Mouse (Mus musculus) liver, embryonic 13.5 days (tissue): ENCODE measurements around the gene Actg1. TPM values are rescaled to one million over a fixed set of nuclear protein-coding genes. Genes with fewer than 3 reads are reported as not detected.

ENCODE experiments used
- ATAC-seq: fragments of 200-750 bp; cut with Nextera tagmentation; 2 replicates; pipeline ENCODE4 v1.8.0; 2017; ENCODE audit warnings: low read depth, mild to moderate bottlenecking, moderate number of reproducible peaks, moderate library complexity
- DNase-seq: peaks from one replicate; pipeline ENCODE4 v3.0.0; 2022
- H3K27ac ChIP-seq: fragments of 300-500 bp; sonication (generic); 2 replicates; pipeline ENCODE4 v1.5.1; 2015; ENCODE audit warnings: moderate library complexity, mild to moderate bottlenecking, inconsistent platforms
- H3K27me3 ChIP-seq: fragments of 300-500 bp; sonication (generic); 2 replicates; pipeline ENCODE4 v1.6.1; 2015; ENCODE audit warnings: mild to moderate bottlenecking, inconsistent platforms
- H3K36me3 ChIP-seq: fragments of 300-500 bp; sonication (generic); 2 replicates; pipeline ENCODE4 v1.6.1; 2015; ENCODE audit warnings: mild to moderate bottlenecking, inconsistent platforms
- H3K4me1 ChIP-seq: fragments of 300-500 bp; sonication (generic); replicated peaks from 2 replicates; pipeline ENCODE4 v1.6.1; 2015; ENCODE audit warnings: inconsistent platforms
- H3K4me2 ChIP-seq: fragments of 300-500 bp; sonication (generic); 2 replicates; pipeline ENCODE4 v1.6.1; 2015; ENCODE audit warnings: inconsistent platforms, mild to moderate bottlenecking, moderate library complexity
- H3K4me3 ChIP-seq: fragments of 300-500 bp; sonication (generic); replicated peaks from 2 replicates; pipeline ENCODE4 v1.5.1; 2015; ENCODE audit warnings: mild to moderate bottlenecking, inconsistent platforms
- H3K9ac ChIP-seq: fragments of 300-500 bp; sonication (generic); 2 replicates; pipeline ENCODE4 v1.6.1; 2015; ENCODE audit warnings: mild to moderate bottlenecking, inconsistent platforms
- H3K9me3 ChIP-seq: fragments of 300-500 bp; sonication (generic); replicated peaks from 2 replicates; pipeline ENCODE4 v1.6.1; 2016; ENCODE audit warnings: inconsistent platforms
- WGBS: fragments of 180-500 bp; shearing (Covaris S2); methylation state at CpG from one replicate; pipeline ENCODE4 v1.1.7; 2015; ENCODE audit not compliant: insufficient replicate concordance; 5-methylcytosine and 5-hydroxymethylcytosine counted together
- microRNA-seq: library from miRNA; unstranded; fragments of <30 nt; microRNA quantifications from one replicate; pipeline ENCODE4, GENCODE M21; 2016
- polyA plus RNA-seq: library from polyadenylated mRNA; unstranded; fragments of >200 nt; fragmentation: Nextera tagmentation; extraction: Ambion mirVana; gene quantifications from 2 replicates; pipeline ENCODE4 v1.2.1, GENCODE M21; 2015

Actg1 gene
- polyA plus RNA-seq, 1 experiment from 2014 or later = 712 TPM

DNA sequence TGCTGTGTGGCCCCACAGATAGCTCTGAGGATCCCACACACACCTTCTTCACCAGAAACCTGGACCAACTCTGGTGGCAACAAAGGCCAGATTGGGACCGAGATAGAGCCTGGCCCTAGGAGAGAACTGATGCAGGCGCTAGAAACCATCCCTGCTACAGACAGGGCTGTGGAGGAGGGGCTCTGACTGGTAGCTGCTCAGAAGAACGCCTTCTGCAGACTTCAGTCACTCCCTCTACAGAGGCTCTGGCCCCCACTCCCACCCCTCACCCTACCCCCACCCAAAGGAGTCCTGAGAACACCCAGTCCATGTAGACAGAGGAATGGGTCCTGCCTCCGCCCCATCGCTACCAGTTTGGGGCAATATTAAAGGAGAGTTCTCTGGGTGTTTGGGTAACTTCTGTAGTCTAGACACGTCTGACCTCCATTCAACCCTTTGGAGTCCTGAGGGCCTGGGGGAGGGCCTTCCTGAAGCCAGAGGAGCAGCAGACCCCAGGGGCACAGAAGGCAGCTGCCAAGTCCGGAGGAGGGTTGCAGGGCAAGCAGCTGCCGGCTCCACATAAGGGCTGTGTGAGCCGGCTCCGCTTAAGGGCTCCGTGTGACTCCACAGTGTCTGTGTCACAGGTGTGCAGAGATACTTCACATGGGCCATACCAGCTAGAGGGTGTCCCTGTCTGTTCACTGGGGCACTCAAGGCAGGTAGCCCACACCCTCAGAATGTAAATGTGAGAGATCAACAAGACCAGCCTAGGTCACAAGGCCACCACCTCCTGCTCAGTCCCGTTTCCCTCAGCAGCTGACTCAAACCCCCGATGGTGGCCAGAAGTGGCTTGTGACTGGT is 51.8 kb downstream of the Actg1 start:
- no peak for DNase-seq
- H3K27ac ChIP-seq = no peak overlapping the region
- H3K36me3 ChIP-seq = no peaks in the 10 kb centered on the region
- 65% methylated on average over 13 of the region's 13 CpGs for WGBS
- H3K27me3 ChIP-seq = no peaks in the 10 kb centered on the region
- no peak overlapping the region for H3K4me2 ChIP-seq
- no peaks in the 10 kb centered on the region for H3K9me3 ChIP-seq
- ATAC-seq = no peak
- H3K4me1 ChIP-seq = peaks cover 59% of the 10 kb centered on the region
- no peak overlapping the region for H3K4me3 ChIP-seq
- H3K9ac ChIP-seq = no peak overlapping the region

Small RNA genes lying within 50 kb of the gene (microRNA-seq; reads per million reads assigned to microRNA genes)
- not detected for gene Gm23419
- 2.1 reads per million for gene Mir6935

Other genes starting within 250 kb of the Actg1 start
- 5.2 and 6.9 TPM in 2 replicates for gene Tepsin, start 249.8 kb downstream of the Actg1 start, polyA plus RNA-seq
- 46.5 and 52.1 TPM in 2 replicates for gene Ndufaf8, start 249.6 kb downstream of the Actg1 start, polyA plus RNA-seq
- gene Slc38a10, start 197.2 kb downstream of the Actg1 start, polyA plus RNA-seq = 35.5 and 38.3 TPM in 2 replicates
- gene Bahcc1, start 115.6 kb downstream of the Actg1 start, polyA plus RNA-seq = 1.3 and 1.4 TPM in 2 replicates
- not detected in 2 replicates for gene Fscn2, start 13.0 kb upstream of the Actg1 start, polyA plus RNA-seq
- 7.8 and 8.7 TPM in 2 replicates for gene Faap100, start 30.2 kb upstream of the Actg1 start, polyA plus RNA-seq
- gene Nploc4, start 89.2 kb upstream of the Actg1 start, polyA plus RNA-seq = 22.3 and 26.8 TPM in 2 replicates
- not detected in 2 replicates for gene Tspan10, start 94.1 kb upstream of the Actg1 start, polyA plus RNA-seq
- gene Pde6g, start 105.0 kb upstream of the Actg1 start, polyA plus RNA-seq = 0.12 TPM in 1 of 2 replicates, not detected in the other
- 8.4 and 9.5 TPM in 2 replicates for gene Oxld1, start 109.5 kb upstream of the Actg1 start, polyA plus RNA-seq
- 20.2 and 23.1 TPM in 2 replicates for gene Ccdc137, start 109.6 kb upstream of the Actg1 start, polyA plus RNA-seq
- gene Arl16, start 119.1 kb upstream of the Actg1 start, polyA plus RNA-seq = 15.9 and 16.0 TPM in 2 replicates
- gene Mrpl12, start 136.1 kb upstream of the Actg1 start, polyA plus RNA-seq = 142 and 150 TPM in 2 replicates
- gene Slc25a10, start 143.3 kb upstream of the Actg1 start, polyA plus RNA-seq = 42.2 and 44.1 TPM in 2 replicates
- 10.0 and 10.7 TPM in 2 replicates for gene Gcgr, start 182.2 kb upstream of the Actg1 start, polyA plus RNA-seq
- 45.7 and 46.9 TPM in 2 replicates for gene Mcrip1, start 201.2 kb upstream of the Actg1 start, polyA plus RNA-seq
- 0.22 TPM in 1 of 2 replicates, not detected in the other for gene Ppp1r27, start 202.6 kb upstream of the Actg1 start, polyA plus RNA-seq
- gene P4hb, start 224.7 kb upstream of the Actg1 start, polyA plus RNA-seq = 403 and 453 TPM in 2 replicates
- gene Arhgdia, start 233.1 kb upstream of the Actg1 start, polyA plus RNA-seq = 258 and 276 TPM in 2 replicates
- gene Alyref, start 249.8 kb upstream of the Actg1 start, polyA plus RNA-seq = 379 and 416 TPM in 2 replicates
- 99.1 and 102 TPM in 2 replicates for gene Anapc11, start 249.9 kb upstream of the Actg1 start, polyA plus RNA-seq